Mouse (Mus musculus): ENCODE measurements at regions not wholly inside any gene's neighbourhood (a gene's known extent, or its start where the extent isn't known, plus 50 kb on each side); places are given as distances from the start of the nearest gene placed in this dataset.

DNA sequence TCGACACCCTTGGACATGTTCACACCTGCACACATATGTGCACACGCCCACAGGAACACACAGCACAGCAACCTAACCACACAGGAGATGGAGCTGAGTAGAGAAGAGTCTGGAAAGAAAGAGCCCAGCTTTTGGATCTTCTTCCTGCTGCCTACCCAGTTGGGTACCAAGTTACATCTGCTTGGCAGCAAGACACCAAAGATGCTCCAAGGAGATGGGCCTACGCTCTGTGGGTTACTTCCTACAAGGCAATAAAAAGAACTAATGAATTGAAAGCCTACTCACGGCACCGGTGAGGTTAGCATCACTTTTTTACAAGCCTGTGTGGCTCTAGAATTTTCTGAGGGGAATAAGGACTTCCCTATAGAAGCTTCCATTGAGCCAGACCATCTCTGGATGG is 224.4 kb upstream of the Sdk2 start:
- WGBS = 75% methylated on average over 5 of the region's 5 CpGs
- no peak for DNase-seq (ENCODE audit: low read depth, low spot score)

- DNase-seq (ENCODE audit: low read depth, low spot score) = no peak
- 100% methylated on average over 1 of the region's 1 CpGs for WGBS
These were observed 223.1 kb upstream of the Sdk2 start for GRCm38 (mm10) chr11:114289946-114290345.

DNA sequence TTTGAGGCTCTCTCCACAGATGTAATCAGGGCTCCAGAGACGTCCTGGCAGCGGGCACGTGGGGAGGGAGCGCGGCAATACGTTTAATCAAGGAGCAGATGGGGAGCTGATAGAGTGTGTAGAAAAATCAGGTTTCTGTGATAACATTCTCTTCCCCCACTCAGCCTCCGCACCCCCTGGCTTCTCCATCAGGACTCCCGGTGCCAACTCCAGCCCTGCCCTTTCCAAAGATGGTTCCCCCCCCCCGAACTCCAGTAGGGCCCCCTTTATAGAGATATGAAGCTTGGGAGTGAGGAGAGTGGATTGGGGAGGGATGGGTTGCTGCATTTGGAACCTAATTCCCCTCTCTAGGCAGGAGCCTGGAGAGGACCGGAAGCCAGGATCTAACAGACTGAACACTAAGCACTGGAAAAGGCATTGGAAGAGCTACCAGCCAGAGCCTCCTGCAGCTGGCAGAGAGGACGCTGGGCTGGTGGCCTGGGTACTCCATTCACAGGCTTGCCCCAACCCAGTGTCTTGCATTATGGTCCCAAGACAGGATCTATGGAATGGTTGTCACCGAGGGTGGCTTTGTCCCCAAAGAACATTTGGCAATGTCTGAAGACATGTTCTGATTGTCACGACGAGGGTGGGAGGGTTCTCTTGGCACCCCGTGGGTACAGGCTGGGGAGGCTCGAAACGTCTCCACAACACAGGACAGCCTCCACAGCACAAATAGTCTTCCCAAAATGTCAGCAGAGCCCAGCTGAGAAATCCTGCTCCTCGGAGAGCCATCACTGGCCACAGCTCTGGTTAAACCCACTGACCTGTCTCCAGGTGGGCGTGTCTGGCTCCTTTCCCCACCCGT is 218.2 kb upstream of the Sdk2 start:
- WGBS = 81% methylated on average over 20 of the region's 20 CpGs
- DNase-seq (ENCODE audit: low read depth, low spot score) = no peak

- DNase-seq (ENCODE audit: low read depth, low spot score) = no peak
- 46% methylated on average over 5 of the region's 5 CpGs for WGBS
These were observed 216.4 kb upstream of the Sdk2 start for GRCm38 (mm10) chr11:114283208-114283607.

DNA sequence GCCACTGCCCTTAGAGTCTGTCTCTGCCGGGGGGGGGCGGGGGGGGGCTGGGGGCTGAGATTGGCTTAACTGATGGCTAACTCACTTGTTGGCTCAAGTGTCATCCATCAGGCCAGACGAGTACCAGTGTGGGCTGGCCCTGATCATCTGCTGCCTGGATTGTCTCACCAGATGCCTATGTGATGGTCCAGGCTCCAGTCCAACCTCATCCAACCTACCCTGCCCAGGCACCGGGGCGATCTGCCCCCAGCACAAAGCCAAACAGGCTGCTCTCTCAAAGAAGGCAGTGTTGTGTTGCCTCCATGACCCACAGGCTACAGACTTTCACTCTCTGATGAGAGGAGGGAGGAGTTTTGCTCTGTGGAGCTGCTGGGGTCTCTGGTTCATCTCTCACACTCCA is 215.7 kb upstream of the Sdk2 start:
- WGBS = 77% methylated on average over 5 of the region's 5 CpGs
- DNase-seq (ENCODE audit: low read depth, low spot score) = no peak

DNA sequence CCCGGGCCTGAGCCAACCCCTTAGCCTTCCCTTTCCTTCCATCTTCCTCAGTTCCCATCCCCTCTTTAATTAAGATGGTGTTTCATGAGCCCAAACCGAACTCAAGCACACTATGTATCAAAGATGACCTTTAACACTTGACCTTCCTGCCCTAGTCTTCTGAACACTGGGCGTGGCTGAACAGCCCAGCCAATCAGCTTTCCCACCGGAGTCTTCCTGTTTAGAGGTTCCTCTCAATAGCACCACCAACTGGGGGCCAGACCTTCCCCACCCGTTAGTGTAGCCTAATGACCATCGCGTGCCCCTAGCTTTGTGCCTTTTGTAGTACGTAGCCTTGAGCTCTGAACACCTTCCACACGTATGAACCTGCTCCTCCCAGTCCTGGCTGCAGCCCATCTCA is 215.0 kb upstream of the Sdk2 start:
- DNase-seq (ENCODE audit: low read depth, low spot score) = no peak
- 80% methylated on average over 9 of the region's 9 CpGs for WGBS

GRCm38 (mm10) chr11:114281041-114281695 is 214.3 kb upstream of the Sdk2 start:
- WGBS = 77% methylated on average over 14 of the region's 14 CpGs
- no peak for DNase-seq (ENCODE audit: low read depth, low spot score)

DNA sequence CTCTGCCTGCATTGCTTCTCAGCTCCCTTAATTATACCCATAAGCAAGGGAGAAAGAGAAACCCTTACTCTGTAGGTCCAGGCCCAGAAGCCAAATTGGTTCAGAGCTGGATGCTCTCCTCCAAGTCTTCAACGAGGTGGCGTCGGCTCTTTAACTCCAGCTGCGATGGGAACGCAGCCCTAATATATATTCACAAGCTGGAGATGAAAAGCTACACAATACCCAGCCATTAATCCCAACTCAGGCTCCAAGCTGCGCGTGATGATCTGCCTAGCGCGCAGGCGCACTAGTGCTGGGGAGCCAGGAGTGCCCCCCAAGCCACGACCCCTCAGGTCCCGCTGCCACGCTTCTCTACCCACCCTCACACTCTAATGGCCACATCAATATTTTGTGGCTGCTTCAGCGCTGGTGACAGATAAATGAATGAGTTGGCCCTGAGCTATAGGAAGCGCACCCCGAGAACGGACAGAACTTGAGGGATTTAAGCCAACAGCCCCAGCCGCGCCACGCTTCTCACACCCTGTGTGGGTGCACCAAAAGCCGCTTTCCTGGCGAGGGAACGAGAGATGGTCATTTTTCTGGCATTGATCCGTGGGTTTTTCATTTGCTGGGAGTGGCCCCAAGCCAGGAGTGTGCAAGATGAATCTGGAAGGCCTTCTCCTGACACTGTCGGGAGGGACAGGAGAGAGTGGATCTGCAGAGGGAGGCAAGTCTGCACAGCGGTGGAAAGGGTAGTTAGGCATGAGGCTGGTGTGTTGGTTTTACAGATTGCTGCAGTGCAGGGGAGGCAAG is 210.9 kb upstream of the Sdk2 start:
- no peak for DNase-seq (ENCODE audit: low read depth, low spot score)
- WGBS = 87% methylated on average over 26 of the region's 26 CpGs

DNA sequence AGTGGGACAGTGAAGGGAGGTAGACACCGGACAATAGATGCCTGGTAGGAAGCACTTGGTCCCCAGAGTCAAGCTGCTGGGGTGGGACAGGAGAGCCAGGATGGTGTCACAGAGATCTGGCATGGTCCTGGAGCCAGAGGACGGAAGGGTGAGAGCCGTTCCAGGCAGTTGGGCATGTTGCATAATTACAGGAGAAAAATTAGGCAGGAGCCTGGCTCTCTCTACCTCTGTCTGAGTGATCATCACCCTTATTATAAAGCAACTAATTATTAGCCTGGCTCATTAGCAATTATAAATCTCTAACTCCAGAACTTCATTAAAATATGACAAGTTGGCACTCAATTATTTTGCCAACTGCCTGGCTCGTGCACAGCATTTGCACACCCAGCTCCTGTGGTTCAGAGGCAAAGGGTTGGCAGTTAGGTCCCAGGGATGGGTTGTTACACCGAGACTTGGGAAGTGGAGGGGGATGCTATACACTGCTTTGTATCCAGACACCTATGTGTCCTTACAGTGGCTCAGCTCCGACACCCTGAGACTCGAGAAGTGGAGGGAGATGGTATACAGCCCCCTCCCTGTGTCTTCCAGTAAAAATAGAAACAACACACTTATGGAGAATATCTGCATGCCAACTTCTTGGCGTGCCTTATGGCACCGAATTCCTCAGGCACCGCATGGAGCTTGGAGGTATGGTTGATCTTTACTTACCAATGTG is 203.7 kb upstream of the Sdk2 start:
- DNase-seq (ENCODE audit: low read depth, low spot score) = no peak
- WGBS = 88% methylated on average over 10 of the region's 10 CpGs

GRCm38 (mm10) chr11:114261959-114262358 is 195.1 kb upstream of the Sdk2 start:
- WGBS = 61% methylated on average over 4 of the region's 4 CpGs
- DNase-seq (ENCODE audit: low read depth, low spot score) = no peak

- 82% methylated on average over 9 of the region's 9 CpGs for WGBS
- no peak for DNase-seq (ENCODE audit: low read depth, low spot score)
These were observed 191.4 kb upstream of the Sdk2 start for GRCm38 (mm10) chr11:114258218-114258617.

DNA sequence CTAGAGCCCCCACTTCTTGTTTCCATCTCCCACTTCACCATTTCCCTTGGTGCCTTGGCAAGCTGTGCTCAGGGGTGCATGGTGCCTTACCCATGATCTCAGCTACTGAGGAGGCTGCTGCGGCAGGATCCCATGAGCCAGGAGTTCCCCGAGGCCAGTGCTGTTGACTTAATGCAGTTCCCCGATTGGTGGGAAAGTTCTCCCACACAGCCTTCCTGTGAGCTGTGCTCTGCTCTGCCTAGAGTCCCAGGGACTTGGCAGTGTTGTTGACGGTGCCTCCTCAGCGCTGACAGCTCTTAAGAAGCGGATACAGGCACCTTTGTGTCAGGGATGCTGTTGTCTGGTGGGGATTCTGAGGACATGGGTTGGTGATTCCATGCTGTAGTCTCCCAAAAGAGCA is 190.9 kb upstream of the Sdk2 start:
- no peak for DNase-seq (ENCODE audit: low read depth, low spot score)
- WGBS = 37% methylated on average over 6 of the region's 6 CpGs

DNA sequence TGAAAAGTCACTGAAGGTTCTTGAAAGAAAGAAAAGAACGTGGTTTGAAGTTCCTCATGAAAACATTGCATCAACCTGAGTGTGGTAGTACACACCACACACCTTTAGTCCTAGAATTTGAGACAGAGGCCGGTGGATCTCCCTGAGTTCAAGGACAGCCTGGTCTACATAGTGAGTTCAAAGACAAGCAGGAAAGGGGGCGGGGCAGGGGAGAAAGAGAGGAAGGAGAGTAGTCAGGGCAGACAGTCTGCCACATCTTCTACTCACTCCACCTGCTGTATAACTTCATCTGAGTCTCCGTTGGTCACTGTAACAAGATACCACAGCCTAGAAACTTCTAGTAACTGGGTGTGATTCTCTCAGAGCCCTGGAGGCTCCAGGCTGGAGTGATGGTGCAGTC is 190.2 kb upstream of the Sdk2 start:
- DNase-seq (ENCODE audit: low read depth, low spot score) = no peak

GRCm38 (mm10) chr11:114254344-114254743 is 187.5 kb upstream of the Sdk2 start:
- DNase-seq (ENCODE audit: low read depth, low spot score) = no peak
- WGBS = 44% methylated on average over 1 of the region's 1 CpGs

More for the DNA sequence above, 190.2 kb upstream of the Sdk2 start:
- WGBS = 70% methylated on average over 4 of the region's 4 CpGs

DNA sequence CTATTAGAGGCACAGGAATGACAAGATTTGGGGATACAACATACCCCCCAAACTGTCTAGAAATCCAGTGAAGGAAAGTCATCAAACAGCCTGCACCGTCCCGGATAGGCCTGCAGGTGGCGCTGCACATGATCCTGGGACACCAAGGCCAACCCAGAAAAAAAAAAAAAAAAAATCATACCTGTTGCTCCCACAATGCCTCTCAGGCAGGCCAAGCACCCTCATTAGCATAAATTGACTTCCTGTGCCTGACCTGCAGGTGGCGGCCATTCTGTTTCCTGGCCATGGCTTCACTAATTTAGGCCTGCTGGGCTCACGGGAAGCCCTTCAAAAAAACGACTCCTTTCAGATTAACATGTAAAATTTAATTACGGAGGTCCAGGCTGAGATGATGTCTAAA is 184.8 kb upstream of the Sdk2 start:
- 86% methylated on average over 7 of the region's 7 CpGs for WGBS
- DNase-seq (ENCODE audit: low read depth, low spot score) = no peak

- DNase-seq (ENCODE audit: low read depth, low spot score) = no peak
- 72% methylated on average over 7 of the region's 7 CpGs for WGBS
These were observed 182.4 kb upstream of the Sdk2 start for GRCm38 (mm10) chr11:114249215-114249614.

DNA sequence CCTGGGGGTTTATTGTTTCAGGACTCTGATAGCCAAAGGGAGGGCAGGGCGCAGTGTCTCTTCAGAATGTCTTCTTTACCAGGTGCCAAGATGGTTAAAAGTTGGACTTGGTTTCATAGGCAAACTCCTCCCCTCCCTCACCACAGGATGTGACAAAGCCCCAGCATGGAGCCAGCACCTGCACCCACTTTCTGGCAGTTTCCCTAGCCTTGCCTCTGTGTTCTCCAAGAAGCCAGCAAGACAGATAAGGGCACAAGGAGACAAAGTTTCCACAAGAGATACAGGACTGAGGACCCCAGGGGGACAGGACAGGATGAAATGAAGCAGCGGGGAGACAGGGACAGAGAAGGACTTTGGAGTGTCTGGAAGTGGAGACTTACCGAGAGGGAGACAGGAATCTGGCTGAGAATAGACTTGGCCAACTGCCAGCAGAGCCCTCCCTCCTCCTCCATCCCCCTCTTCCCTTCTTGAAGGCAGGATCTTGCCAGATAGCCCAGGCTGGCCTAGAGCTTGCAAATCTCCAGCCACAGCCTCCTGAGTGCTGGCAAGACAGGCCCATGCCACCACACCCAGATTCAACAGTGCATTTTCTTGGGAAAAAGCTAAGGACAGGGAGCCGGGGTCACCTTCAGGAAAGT is 181.5 kb upstream of the Sdk2 start:
- DNase-seq (ENCODE audit: low read depth, low spot score) = no peak
- WGBS = 62% methylated on average over 4 of the region's 4 CpGs

DNA sequence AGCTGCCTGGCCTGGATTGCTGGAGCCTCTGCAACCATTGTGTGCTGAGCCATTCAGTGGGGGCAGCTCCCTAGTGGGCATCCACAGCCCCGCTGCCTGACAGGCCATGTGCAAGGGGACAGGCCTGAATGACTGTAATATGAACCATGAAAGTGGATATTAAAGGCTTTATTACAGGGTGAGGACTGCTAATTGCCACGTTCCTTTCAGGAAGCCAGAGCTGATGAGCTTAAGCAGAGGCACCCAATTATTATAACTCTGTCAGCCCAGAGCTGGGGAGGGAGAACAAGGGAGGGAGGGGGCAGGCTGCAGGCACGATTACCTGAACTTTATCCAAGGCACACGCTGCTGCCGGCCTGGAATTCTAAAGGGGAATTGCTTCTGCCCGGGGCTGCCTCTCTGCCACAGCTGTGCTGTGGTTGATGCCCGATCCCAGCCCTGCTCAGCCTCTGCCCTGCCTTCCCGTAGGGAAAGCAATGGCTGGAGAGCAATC is 172.5 kb upstream of the Sdk2 start:
- 33% methylated on average over 8 of the region's 8 CpGs for WGBS

DNA sequence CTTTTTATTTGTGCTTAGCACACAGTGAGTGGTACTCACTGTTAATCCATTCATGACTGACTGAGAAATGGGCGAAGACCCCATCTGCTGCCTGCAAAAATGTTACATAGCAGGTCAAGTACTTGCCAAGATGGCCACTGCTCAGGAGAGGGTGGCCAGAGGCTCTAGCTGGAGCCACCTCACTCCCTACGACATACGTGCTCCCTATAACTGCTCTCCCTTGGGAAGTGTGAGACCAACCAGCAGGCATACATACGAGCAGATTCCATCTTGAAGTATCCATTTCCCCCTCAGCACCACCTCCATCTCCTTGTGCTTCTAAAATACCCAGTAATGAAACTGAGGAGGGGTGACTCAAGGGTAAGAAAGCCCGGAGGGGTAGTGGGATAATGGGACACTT is 172.0 kb upstream of the Sdk2 start:
- DNase-seq (ENCODE audit: low read depth, low spot score) = no peak
- 80% methylated on average over 5 of the region's 5 CpGs for WGBS

More for the DNA sequence above, 172.5 kb upstream of the Sdk2 start:
- no peak for DNase-seq (ENCODE audit: low read depth, low spot score)

Measured in large intestine, adult 2 months (tissue).